In genomic region chr3:36064592-36065061, GRCm38 (mm10) we compare ENCODE assay signal across 35 mouse cellular contexts. TPM values are rescaled to one million over a fixed set of nuclear protein-coding genes. Genes with fewer than 3 reads are reported as not detected.
DNase-seq lines count a peak whose midpoint lies in the region; ATAC-seq lines count a peak whose summit lies in the region.
"Had no signal": no experiment of that assay in that cellular context is flagged by ENCODE, and none has a peak within 500 bp of the region (broad histone marks: within the 10 kb centered on the region; RNA-seq: fewer than 3 reads in every experiment).

No protein-coding gene starts in this region.

- peak; percentile 45 to 60 for DNase-seq in spleen, postnatal 36 days (ENCODE audit: low spot score in 2 of 2)
- no peak for DNase-seq in spleen, adult 12 weeks (ENCODE audit: low spot score)
- DNase-seq in induced T-regulatory cell, adult 2 months (ENCODE audit: low read depth), result peak; percentile 64
- DNase-seq in splenic B cell, adult 2 months (ENCODE audit: low read depth, low spot score), result peak; percentile 82
- no peak for DNase-seq in adrenal gland, postnatal 25 days
- no peak for DNase-seq in ovary, adult 18-20 months (ENCODE audit: low spot score)
- DNase-seq in thymus, postnatal 14 days, result no peak
- DNase-seq: adrenal gland, adult 2 months; cerebellum, adult 11 months; cerebellum, postnatal 36 days; gastrocnemius, postnatal 10 days; heart, postnatal 36 days; kidney, adult 9 months; kidney, postnatal 10 days; layer of hippocampus, postnatal 36 days; left cerebral cortex, postnatal 4 days; liver, embryonic 13.5 days; lung, adult 2 months; lung, postnatal 10 days; midbrain, embryonic 14.5 days; retina, postnatal 1 day; right cerebral cortex, postnatal 14 days had no signal

- no peaks in the 10 kb centered on the region for H3K36me3 ChIP-seq in splenic B cell, adult 2 months (ENCODE audit: control insufficient read depth, insufficient read depth, low read length, poor library complexity, severe bottlenecking)
- H3K36me3 ChIP-seq: heart, embryonic 10.5 days; hindbrain, embryonic 12.5 days; liver, embryonic 13.5 days; neural tube, embryonic 12.5 days had no signal

- ATAC-seq in activated CD4-positive, CD25-positive, alpha-beta regulatory T cell, adult 4 months, result peak; percentile 38
- ATAC-seq: hindbrain, postnatal 0 days; intestine, postnatal 0 days had no signal

- H3K27me3 ChIP-seq in splenic B cell, adult 2 months (ENCODE audit: control insufficient read depth, insufficient read depth, low read length, poor library complexity, severe bottlenecking), result no peaks in the 10 kb centered on the region
- H3K27me3 ChIP-seq: neural tube, embryonic 12.5 days had no signal

RNA-seq across cellular contexts. Expression of gene Acad9, which starts 1.2 kb away (rescaled TPM):
- 10 to 100 TPM; 39.5 to 41.5 TPM for polyA plus RNA-seq in activated CD4-positive, CD25-positive, alpha-beta regulatory T cell, adult 4 months (2017; shearing (Covaris generic))
- 39.2 and 52.5 TPM in 2 replicates for total RNA-seq in adrenal gland, postnatal 25 days (2021)

RNA-seq across cellular contexts. Expression of gene Ccdc144b, which starts 11.3 kb away (rescaled TPM):
- polyA plus RNA-seq in activated CD4-positive, CD25-positive, alpha-beta regulatory T cell, adult 4 months (2017; shearing (Covaris generic)), result not detected
- total RNA-seq in adrenal gland, postnatal 25 days (2021), result 0.15 TPM in 1 of 2 replicates, not detected in the other
- total RNA-seq: gastrocnemius, postnatal 10 days; heart, postnatal 36 days; hindbrain, postnatal 0 days; layer of hippocampus, postnatal 36 days; left cerebral cortex, postnatal 4 days had no signal
- polyA plus RNA-seq: embryonic facial prominence, embryonic 15.5 days; forebrain, embryonic 13.5 days; heart, embryonic 10.5 days; hindbrain, embryonic 12.5 days; hindbrain, postnatal 0 days; intestine, postnatal 0 days; large intestine, adult 2 months; limb, embryonic 14.5 days; liver, embryonic 13.5 days; lung, adult 2 months; macrophage; midbrain, embryonic 14.5 days; neural tube, embryonic 12.5 days; small intestine, adult 2 months; stomach, embryonic 14.5 days had no signal

Comparison
In these comparisons a context has a peak if more than half of its experiments do, and no peak if none do; other contexts are left out.
1. DNase-seq: peak in spleen, postnatal 36 days (2 of 2), induced T-regulatory cell, adult 2 months (single experiment) and splenic B cell, adult 2 months (single experiment); none in spleen, adult 12 weeks (single experiment), adrenal gland, postnatal 25 days (single experiment), ovary, adult 18-20 months (single experiment) and thymus, postnatal 14 days (single experiment).